Mouse (Mus musculus): ENCODE results near the gene Iqsec3.

Iqsec3 gene

GRCm38 (mm10) chr6:121473093-121473821 lies at the start of gene Iqsec3:
Iqsec3 (minus strand) TSS chr6:121473678.
- peak; percentile 27 to 57 for DNase-seq (ENCODE audit: low spot score in 2 of 2)

DNA sequence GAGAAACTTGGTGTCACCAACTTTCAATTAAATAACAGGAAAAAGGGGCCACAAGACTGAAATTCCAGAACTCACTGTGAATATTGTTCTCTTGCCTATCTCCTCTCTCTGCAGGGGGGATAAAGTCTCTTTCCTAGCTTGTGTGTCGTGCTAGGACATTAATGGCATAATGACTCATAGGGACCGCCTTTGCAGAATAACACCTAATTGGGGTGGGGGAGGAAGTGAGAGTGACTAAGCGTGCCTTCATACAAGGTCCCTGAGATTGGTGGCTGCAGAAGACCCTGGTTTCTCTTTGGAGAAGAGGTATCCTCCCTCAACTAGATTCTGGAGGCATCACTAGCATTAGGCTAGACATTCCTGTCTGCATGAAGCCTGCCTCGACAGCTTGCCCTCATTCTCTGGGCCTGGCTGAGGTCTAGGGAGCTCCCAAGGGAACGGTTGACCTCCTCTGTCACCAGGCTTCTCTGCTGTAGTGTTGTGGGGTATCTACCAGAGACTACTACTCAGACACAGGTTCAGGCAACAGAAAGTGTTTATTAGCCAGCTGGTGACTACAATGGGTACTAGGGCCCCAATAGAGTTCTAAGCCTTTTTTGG lies 48.7 kb upstream of the Iqsec3 start:
- no peak for DNase-seq (ENCODE audit: low spot score in 2 of 2)

- DNase-seq (ENCODE audit: low spot score in 2 of 2), result no peak
These were observed 47.6 kb upstream of the Iqsec3 start for GRCm38 (mm10) chr6:121521030-121521429.

- no peak for DNase-seq (ENCODE audit: low spot score in 2 of 2)
These were observed 46.4 kb upstream of the Iqsec3 start for GRCm38 (mm10) chr6:121519896-121520295.

DNA sequence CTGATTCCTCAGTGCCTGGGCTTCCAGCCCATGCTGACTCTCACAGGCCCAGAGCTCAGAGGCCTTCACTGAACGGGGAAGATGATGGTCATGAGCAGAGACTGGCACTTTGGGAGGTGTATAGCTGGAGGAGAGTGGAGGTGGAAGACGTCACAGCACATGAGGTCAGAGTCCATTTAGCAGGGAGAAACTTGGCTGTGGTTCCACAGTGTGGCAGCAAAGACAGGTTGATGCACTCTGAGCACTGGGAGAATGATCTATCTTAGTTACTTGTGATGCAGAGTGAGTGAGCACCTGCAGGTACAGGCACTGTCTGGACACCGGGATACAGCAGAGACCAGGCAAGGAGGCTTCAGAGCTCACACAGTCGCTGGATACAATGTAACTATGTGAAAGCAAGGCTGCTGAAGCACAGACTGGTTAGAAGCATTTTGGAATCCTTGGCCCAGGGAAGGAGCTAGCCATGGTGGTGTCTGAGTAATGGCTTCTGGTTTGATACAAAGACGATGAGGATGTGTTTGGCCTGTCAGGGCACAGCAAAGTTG lies 45.9 kb upstream of the Iqsec3 start:
- no peak for DNase-seq (ENCODE audit: low spot score in 2 of 2)

- no peak for DNase-seq (ENCODE audit: low spot score in 2 of 2)
These were observed 44.2 kb upstream of the Iqsec3 start for GRCm38 (mm10) chr6:121517726-121518125.

DNA sequence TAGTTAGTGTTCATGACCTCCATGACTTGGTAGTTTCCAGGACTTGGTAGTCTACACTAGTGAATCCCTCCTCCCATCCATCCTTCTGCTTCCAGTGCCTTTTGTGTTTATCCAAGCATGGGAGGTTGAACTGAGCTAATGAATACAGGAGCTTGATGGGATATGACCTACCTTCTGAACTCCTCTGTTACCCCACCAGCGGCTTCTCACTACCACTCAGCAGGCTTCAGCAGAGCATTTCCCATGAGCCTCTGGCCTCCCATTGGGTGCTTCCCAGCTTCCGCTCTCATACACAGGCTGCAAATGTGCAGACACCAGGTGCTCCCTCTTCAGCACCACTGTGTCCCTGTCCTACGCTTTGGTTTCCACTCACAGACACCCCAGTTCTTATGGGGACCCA lies 36.9 kb upstream of the Iqsec3 start:
- DNase-seq (ENCODE audit: low spot score in 2 of 2), result no peak

DNA sequence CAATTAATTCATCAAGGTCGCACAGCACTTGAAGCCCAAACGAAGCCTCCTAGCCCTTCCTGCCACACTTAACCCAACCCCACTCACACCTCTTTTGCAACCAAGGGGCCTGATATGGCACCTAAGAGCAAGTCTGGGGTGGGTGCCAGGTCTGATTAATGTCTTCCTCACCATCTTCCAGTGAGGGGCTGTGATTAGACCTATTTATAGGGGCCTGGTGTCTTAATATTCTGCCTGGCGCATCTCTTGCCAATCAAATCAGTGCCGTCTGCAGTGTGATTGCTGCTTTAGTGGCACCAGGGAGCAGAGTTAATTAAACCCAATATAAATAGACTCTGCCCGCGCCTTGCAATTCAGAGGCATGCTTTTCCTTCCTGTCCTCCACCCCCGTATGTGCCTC lies 36.4 kb upstream of the Iqsec3 start:
- no peak for DNase-seq (ENCODE audit: low spot score in 2 of 2)

DNA sequence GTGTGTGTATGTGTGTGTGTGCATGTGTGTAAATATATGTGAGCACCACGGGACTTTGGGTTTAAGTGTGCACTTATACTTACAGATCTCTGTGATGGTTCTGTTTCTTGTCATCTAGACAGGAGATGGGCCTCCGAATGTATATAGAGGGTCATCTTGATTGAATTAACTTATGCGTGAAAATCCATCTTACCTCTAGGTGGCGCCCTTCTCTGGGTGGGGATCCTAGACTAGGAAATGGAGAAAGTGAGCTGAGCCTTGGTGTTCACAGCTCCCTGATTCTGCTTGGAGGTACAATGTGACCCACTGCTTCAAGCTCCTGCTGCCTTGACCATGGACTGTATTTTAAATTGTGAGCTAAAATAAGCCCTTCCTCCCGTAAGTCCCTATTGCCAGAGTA lies 34.8 kb upstream of the Iqsec3 start:
- DNase-seq (ENCODE audit: low spot score in 2 of 2), result no peak

GRCm38 (mm10) chr6:121501044-121501638 lies 27.7 kb upstream of the Iqsec3 start:
- DNase-seq (ENCODE audit: low spot score in 2 of 2), result no peak

DNA sequence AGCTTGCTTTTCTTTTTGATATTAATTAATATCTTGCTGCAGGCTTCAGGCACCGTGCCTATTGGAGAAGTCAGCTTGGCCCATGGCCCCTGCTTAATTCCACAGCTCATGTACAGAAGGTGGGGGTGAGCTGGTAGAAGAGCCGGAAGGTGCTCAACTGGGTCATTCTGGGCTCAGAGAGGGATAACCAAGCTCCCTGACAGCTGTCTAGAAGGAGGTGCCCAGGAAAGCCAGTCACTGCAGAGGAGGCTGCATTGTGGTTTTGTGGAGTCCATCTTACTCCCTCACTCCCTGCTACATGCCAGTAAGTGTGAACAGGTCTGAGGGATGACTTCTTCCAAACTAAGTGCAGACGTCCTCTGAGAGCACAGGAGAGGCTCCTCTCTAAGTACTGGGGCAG lies 26.4 kb upstream of the Iqsec3 start:
- DNase-seq (ENCODE audit: low spot score in 2 of 2), result no peak

DNA sequence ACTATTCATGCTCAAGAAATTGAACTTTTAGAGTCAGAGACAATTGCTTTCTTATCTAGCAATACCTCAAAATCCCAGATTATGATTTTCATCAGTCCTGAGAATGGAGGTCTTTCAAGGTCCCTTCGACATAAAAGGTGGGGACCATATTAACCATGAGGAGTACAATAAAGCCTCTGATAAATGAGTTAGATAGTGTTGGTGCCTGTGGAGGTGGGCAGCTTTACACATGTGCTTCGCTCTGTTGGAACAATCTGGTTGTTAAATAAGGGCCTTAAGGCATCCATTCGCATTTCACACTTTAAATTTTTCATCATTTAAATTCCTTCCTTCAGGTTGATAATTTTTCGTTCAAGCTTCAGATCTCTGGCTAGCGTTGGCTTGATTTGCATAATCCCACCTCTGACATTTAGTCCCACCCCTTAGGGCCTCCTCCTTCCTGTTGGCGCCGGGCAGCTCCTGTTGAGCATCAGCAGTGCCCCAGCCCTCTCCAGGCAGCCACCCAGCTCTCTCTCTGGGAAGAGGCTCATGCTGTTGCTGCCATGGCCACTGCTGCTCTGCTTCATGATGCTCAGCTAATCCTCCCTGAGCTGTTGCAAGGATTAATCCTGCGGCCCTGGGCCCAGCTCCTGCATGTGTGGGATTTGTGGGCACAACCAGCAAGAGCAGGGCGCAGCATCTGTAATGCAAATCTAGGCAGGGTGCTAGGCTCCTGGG lies 25.5 kb upstream of the Iqsec3 start:
- no peak for DNase-seq (ENCODE audit: low spot score in 2 of 2)

- no peak for DNase-seq (ENCODE audit: low spot score in 2 of 2)
These were observed 22.1 kb upstream of the Iqsec3 start for GRCm38 (mm10) chr6:121495606-121496005.

GRCm38 (mm10) chr6:121495026-121495425 lies 21.5 kb upstream of the Iqsec3 start:
- no peak for DNase-seq (ENCODE audit: low spot score in 2 of 2)

DNA sequence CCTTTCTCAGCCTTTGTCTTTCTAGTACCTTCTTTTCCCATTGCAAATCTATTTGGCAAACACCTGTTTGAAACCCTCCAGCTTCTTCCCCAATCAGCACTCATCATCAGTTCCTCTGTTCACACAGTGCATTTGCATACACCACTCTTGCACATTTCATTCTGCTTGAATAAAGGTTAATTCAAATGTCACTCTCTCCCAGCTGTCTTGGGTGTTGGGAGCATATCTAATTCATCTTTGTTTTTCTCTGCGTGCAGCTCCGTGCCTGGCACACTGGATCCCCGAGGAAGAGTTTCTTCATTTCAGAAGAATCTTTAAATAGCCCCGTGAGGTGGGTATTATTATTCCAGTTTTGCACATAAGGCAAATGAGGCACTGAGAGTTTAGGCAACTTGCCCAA lies 20.8 kb upstream of the Iqsec3 start:
- DNase-seq (ENCODE audit: low spot score in 2 of 2), result no peak

DNA sequence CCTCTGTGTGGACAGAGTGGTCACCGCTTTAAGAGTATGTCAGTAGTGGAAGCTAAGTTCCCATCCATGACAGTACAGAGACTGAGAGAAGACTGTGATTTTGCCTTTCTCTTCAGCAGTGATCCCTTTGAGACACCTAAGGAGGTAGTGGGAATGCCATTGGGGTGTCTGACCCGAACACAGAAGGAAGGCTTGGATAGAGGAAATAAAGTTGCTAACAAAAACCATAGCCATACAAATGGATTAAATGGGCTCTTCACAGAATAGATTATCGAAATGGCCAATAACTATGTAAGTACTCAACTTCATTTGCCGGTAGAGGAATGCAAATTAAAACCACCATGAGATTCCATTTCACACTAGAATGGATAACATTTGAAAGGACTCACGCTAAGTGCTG lies 17.9 kb upstream of the Iqsec3 start:
- no peak for DNase-seq (ENCODE audit: low spot score in 2 of 2)

DNA sequence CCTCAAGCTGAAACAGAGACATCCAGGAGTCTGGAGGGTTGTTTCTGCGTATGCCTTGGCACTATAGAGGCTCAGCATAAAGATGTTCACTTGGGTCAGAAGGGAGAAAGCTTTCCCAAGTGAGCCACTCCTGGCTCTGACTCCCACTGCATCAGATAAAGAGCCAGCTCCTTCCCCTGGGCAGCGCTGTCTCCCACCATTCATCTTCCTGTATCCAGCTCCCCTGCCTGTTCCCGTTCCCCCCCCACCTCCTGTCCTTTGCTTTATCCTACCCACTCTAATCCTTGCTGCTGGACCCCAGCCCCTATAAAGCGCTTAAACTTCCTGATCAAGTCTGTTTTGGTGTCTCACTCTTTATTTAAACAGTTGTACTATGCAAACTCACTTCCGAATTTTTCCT lies 1.2 kb downstream of the Iqsec3 start:
- DNase-seq (ENCODE audit: low spot score in 2 of 2), result no peak

- DNase-seq (ENCODE audit: low spot score in 2 of 2), result no peak
These were observed 5.2 kb downstream of the Iqsec3 start for GRCm38 (mm10) chr6:121468235-121468634.

DNA sequence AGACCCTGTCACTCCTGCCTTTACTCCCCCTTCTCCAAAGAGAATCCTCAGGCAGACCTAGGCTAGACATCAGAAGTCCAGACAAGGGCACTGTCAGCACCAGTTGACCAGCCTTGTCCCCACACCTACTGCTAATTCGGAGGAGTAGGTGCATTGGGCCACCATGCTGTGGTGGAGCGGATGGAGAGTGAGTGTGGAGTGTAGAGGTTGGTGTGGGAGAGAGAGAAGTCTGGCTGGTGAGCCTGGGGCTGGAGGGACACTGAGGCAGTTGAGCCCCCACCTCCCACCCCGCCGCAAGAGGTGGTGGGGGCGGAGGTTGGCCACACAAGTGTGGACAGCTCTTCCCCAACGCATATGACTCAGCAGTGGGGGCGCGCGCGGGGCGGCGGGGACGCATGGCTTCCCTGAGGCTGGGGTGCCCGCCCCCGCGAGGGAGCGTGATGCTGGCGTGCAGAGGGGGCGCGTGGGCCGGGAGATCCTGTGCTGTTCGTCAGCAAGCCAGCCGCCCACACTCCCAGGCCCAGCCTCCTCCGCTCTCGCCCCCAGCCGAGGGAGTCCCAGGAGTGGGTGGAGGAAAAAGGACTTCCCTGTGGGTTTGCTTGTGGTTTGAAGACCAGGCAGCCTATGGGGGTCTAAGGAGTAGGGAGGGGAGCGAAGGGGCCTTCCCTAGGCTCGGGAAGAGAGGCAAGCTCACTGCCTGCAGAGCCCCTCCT lies 10.7 kb downstream of the Iqsec3 start:
- DNase-seq (ENCODE audit: low spot score in 2 of 2), result no peak

DNA sequence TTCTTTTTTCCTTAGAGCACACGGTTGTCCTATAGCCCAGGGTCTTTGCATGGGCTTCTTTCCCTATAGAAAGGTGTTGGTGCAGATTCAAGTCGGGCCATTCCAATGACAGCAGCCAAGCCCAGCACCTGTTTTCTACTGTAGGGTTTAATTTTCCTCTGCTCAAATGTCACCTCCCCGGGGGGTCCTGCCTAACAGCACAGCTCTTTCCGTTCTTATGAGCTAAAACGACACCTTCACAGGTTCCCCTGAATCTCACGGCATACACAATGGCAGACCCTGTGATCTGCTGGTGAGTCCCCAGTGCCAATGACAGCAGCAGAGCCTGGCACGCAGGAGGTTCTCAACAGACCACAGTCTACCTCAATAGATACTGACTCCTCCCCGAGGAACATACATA lies 16.1 kb downstream of the Iqsec3 start:
- DNase-seq (ENCODE audit: low spot score in 2 of 2), result no peak

DNA sequence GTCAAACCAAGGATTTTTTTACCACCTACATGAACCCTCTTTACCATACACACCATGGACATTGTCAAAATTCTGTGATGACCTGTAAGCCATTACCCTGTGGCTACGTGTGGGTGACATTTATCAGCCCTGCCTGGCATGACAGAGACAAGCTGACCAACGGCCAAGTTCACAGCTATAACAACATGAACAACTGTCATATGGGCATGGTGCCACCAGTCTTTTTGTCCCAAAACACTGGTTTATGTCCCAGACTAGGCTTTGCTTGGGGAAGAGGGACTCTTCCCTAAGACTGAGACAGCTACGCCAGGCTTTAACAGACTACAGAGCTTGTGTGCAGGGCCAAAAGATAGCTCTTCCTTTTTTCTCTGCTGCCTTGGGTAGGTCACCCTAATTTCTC lies 16.8 kb downstream of the Iqsec3 start:
- DNase-seq (ENCODE audit: low spot score in 2 of 2), result no peak
